Mouse (Mus musculus): ENCODE data around the gene Fam57b. TPM values are rescaled to one million over a fixed set of nuclear protein-coding genes. Genes with fewer than 3 reads are reported as not detected.

The Fam57b gene
- polyA plus RNA-seq, 1 experiment from 2014 or later = 53.2 TPM

- Histone ChIP-seq H3K4me3 (replicated peaks; ENCODE audit: low read length) (0 out of 2 replicates have a peak overlapping the region, but pooled peaks have one; percentile 50), H3K9me3 (ENCODE audit: control insufficient read depth, low read length) (no peaks in the 10 kb centered on the region), H3K36me3 (replicated peaks; ENCODE audit: control insufficient read depth, insufficient read depth) (peaks cover 63% of the 10 kb centered on the region), H3K4me2 (replicated peaks) (peak overlapping the region; percentile 84), H3K9ac (peak overlapping the region; percentile 59; the same call in 1 of the 2 replicates), H3K27me3 (ENCODE audit: control insufficient read depth, insufficient read depth, low read length) (no peaks in the 10 kb centered on the region), H3K4me1 (replicated peaks; ENCODE audit: control insufficient read depth, insufficient read depth, low read length) (peaks cover 24% of the 10 kb centered on the region), H3K27ac (no peak overlapping the region)
- 59% methylated on average over 6 of the region's 6 CpGs for WGBS
- ATAC-seq (ENCODE audit: low FRiP score) = no peak
- DNase-seq (ENCODE audit: low spot score) = no peak
These were observed 66.3 kb downstream of the Fam57b start for GRCm38 (mm10) chr7:126863791-126864190.

GRCm38 (mm10) chr7:126867534-126867933, 70.1 kb downstream of the Fam57b start:
- Histone ChIP-seq H3K9ac (no peak overlapping the region), H3K27me3 (ENCODE audit: control insufficient read depth, insufficient read depth, low read length) (no peaks in the 10 kb centered on the region), H3K4me3 (replicated peaks; ENCODE audit: low read length) (no peak overlapping the region), H3K4me2 (replicated peaks) (no peak overlapping the region), H3K27ac (no peak overlapping the region), H3K36me3 (replicated peaks; ENCODE audit: control insufficient read depth, insufficient read depth) (peaks cover 87% of the 10 kb centered on the region), H3K4me1 (replicated peaks; ENCODE audit: control insufficient read depth, insufficient read depth, low read length) (peaks cover 15% of the 10 kb centered on the region), H3K9me3 (ENCODE audit: control insufficient read depth, low read length) (no peaks in the 10 kb centered on the region)
- ATAC-seq (ENCODE audit: low FRiP score) (no peak), DNase-seq (ENCODE audit: low spot score) (no peak)
- WGBS = 91% methylated on average over 2 of the region's 2 CpGs

GRCm38 (mm10) chr7:126868003-126868402, 70.5 kb downstream of the Fam57b start:
- WGBS = 89% methylated on average over 12 of the region's 12 CpGs
- Histone ChIP-seq H3K36me3 (replicated peaks; ENCODE audit: control insufficient read depth, insufficient read depth) (peaks cover 92% of the 10 kb centered on the region), H3K4me2 (replicated peaks) (no peak overlapping the region), H3K9me3 (ENCODE audit: control insufficient read depth, low read length) (no peaks in the 10 kb centered on the region), H3K9ac (no peak overlapping the region), H3K27me3 (ENCODE audit: control insufficient read depth, insufficient read depth, low read length) (no peaks in the 10 kb centered on the region), H3K4me3 (replicated peaks; ENCODE audit: low read length) (no peak overlapping the region), H3K27ac (no peak overlapping the region), H3K4me1 (replicated peaks; ENCODE audit: control insufficient read depth, insufficient read depth, low read length) (peaks cover 10% of the 10 kb centered on the region)
- ATAC-seq (ENCODE audit: low FRiP score) = no peak
- no peak for DNase-seq (ENCODE audit: low spot score)

- DNase-seq (ENCODE audit: low spot score) = no peak
- H3K27me3 ChIP-seq (ENCODE audit: control insufficient read depth, insufficient read depth, low read length) = no peaks in the 10 kb centered on the region
- 93% methylated on average over 23 of the region's 23 CpGs for WGBS
- ATAC-seq (ENCODE audit: low FRiP score) = no peak
- H3K36me3 ChIP-seq (replicated peaks; ENCODE audit: control insufficient read depth, insufficient read depth) = peaks cover 100% of the 10 kb centered on the region
- no peak overlapping the region for H3K27ac ChIP-seq
- H3K9me3 ChIP-seq (ENCODE audit: control insufficient read depth, low read length) = no peaks in the 10 kb centered on the region
- no peak overlapping the region for H3K4me2 ChIP-seq (replicated peaks)
- H3K4me3 ChIP-seq (replicated peaks; ENCODE audit: low read length) = no peak overlapping the region
- no peaks in the 10 kb centered on the region for H3K4me1 ChIP-seq (replicated peaks; ENCODE audit: control insufficient read depth, insufficient read depth, low read length)
- no peak overlapping the region for H3K9ac ChIP-seq
These were observed 72.5 kb downstream of the Fam57b start for GRCm38 (mm10) chr7:126869780-126870519.

GRCm38 (mm10) chr7:126870520-126870891, 73.0 kb downstream of the Fam57b start:
- H3K9me3 ChIP-seq (ENCODE audit: control insufficient read depth, low read length) = no peaks in the 10 kb centered on the region
- H3K27ac ChIP-seq = no peak overlapping the region
- DNase-seq (ENCODE audit: low spot score) (no peak), ATAC-seq (ENCODE audit: low FRiP score) (no peak)
- H3K27me3 ChIP-seq (ENCODE audit: control insufficient read depth, insufficient read depth, low read length) = no peaks in the 10 kb centered on the region
- peaks cover 100% of the 10 kb centered on the region for H3K36me3 ChIP-seq (replicated peaks; ENCODE audit: control insufficient read depth, insufficient read depth)
- H3K4me1 ChIP-seq (replicated peaks; ENCODE audit: control insufficient read depth, insufficient read depth, low read length) = no peaks in the 10 kb centered on the region
- H3K4me3 ChIP-seq (replicated peaks; ENCODE audit: low read length) = no peak overlapping the region
- 93% methylated on average over 2 of the region's 2 CpGs for WGBS
- no peak overlapping the region for H3K9ac ChIP-seq
- no peak overlapping the region for H3K4me2 ChIP-seq (replicated peaks)

GRCm38 (mm10) chr7:126877239-126877638, 79.8 kb downstream of the Fam57b start:
- no peak overlapping the region for H3K4me3 ChIP-seq (replicated peaks; ENCODE audit: low read length)
- no peak overlapping the region for H3K27ac ChIP-seq
- H3K27me3 ChIP-seq (ENCODE audit: control insufficient read depth, insufficient read depth, low read length) = no peaks in the 10 kb centered on the region
- no peak overlapping the region for H3K9ac ChIP-seq
- H3K9me3 ChIP-seq (ENCODE audit: control insufficient read depth, low read length) = no peaks in the 10 kb centered on the region
- peaks cover 79% of the 10 kb centered on the region for H3K36me3 ChIP-seq (replicated peaks; ENCODE audit: control insufficient read depth, insufficient read depth)
- H3K4me1 ChIP-seq (replicated peaks; ENCODE audit: control insufficient read depth, insufficient read depth, low read length) = peaks cover 13% of the 10 kb centered on the region
- no peak overlapping the region for H3K4me2 ChIP-seq (replicated peaks)
- ATAC-seq (ENCODE audit: low FRiP score) (no peak), DNase-seq (ENCODE audit: low spot score) (no peak)
- 96% methylated on average over 1 of the region's 1 CpGs for WGBS

Other genes with a start within 250 kb of the Fam57b start
- 162 and 165 TPM in 2 replicates for gene Eif3c, start 231.3 kb upstream of the Fam57b start, polyA plus RNA-seq (2014; fragmentation: Nextera tagmentation; extraction: Ambion mirVana)
- gene Apobr, start 212.7 kb upstream of the Fam57b start, polyA plus RNA-seq (2014; fragmentation: Nextera tagmentation; extraction: Ambion mirVana) = 0.26 and 0.36 TPM in 2 replicates
- 24.7 and 24.8 TPM in 2 replicates for gene Cln3, start 211.9 kb upstream of the Fam57b start, polyA plus RNA-seq (2014; fragmentation: Nextera tagmentation; extraction: Ambion mirVana)
- gene Il27, start 202.7 kb upstream of the Fam57b start, polyA plus RNA-seq (2014; fragmentation: Nextera tagmentation; extraction: Ambion mirVana) = not detected in 2 replicates
- gene Nupr1, start 166.8 kb upstream of the Fam57b start, polyA plus RNA-seq (2014; fragmentation: Nextera tagmentation; extraction: Ambion mirVana) = 11.4 and 12.4 TPM in 2 replicates
- gene Sgf29, start 148.4 kb upstream of the Fam57b start, polyA plus RNA-seq (2014; fragmentation: Nextera tagmentation; extraction: Ambion mirVana) = 58.0 and 61.1 TPM in 2 replicates
- gene Sult1a1, start 121.2 kb upstream of the Fam57b start, polyA plus RNA-seq (2014; fragmentation: Nextera tagmentation; extraction: Ambion mirVana) = 2.5 and 5.3 TPM in 2 replicates
- gene Bola2, start 102.3 kb upstream of the Fam57b start, polyA plus RNA-seq (2014; fragmentation: Nextera tagmentation; extraction: Ambion mirVana) = 124 and 159 TPM in 2 replicates
- 10.7 and 10.9 TPM in 2 replicates for gene Slx1b, start 101.9 kb upstream of the Fam57b start, polyA plus RNA-seq (2014; fragmentation: Nextera tagmentation; extraction: Ambion mirVana)
- gene Coro1a, start 89.9 kb upstream of the Fam57b start, polyA plus RNA-seq (2014; fragmentation: Nextera tagmentation; extraction: Ambion mirVana) = 82.2 and 99.7 TPM in 2 replicates
- 96.5 and 97.0 TPM in 2 replicates for gene Mapk3, start 38.1 kb upstream of the Fam57b start, polyA plus RNA-seq (2014; fragmentation: Nextera tagmentation; extraction: Ambion mirVana)
- 1.0 and 1.8 TPM in 2 replicates for gene Gdpd3, start 31.3 kb upstream of the Fam57b start, polyA plus RNA-seq (2014; fragmentation: Nextera tagmentation; extraction: Ambion mirVana)
- gene Ypel3, start 20.7 kb upstream of the Fam57b start, polyA plus RNA-seq (2014; fragmentation: Nextera tagmentation; extraction: Ambion mirVana) = 206 and 218 TPM in 2 replicates
- 0.21 and 0.26 TPM in 2 replicates for gene Tbx6, start 16.2 kb upstream of the Fam57b start, polyA plus RNA-seq (2014; fragmentation: Nextera tagmentation; extraction: Ambion mirVana)
- gene Ppp4c, start 5.2 kb upstream of the Fam57b start, polyA plus RNA-seq (2014; fragmentation: Nextera tagmentation; extraction: Ambion mirVana) = 177 and 182 TPM in 2 replicates
- gene 4930451I11Rik, start 34.0 kb downstream of the Fam57b start, polyA plus RNA-seq (2014; fragmentation: Nextera tagmentation; extraction: Ambion mirVana) = 0.74 TPM in 1 of 2 replicates, not detected in the other
- 16.5 and 25.7 TPM in 2 replicates for gene Doc2a, start 49.7 kb downstream of the Fam57b start, polyA plus RNA-seq (2014; fragmentation: Nextera tagmentation; extraction: Ambion mirVana)
- 10.1 and 11.1 TPM in 2 replicates for gene Hirip3, start 64.3 kb downstream of the Fam57b start, polyA plus RNA-seq (2014; fragmentation: Nextera tagmentation; extraction: Ambion mirVana)
- 93.7 and 95.3 TPM in 2 replicates for gene Ino80e, start 64.7 kb downstream of the Fam57b start, polyA plus RNA-seq (2014; fragmentation: Nextera tagmentation; extraction: Ambion mirVana)
- gene Taok2, start 87.0 kb downstream of the Fam57b start, polyA plus RNA-seq (2014; fragmentation: Nextera tagmentation; extraction: Ambion mirVana) = 36.4 and 37.2 TPM in 2 replicates
- 28.0 and 29.3 TPM in 2 replicates for gene Tmem219, start 125.2 kb downstream of the Fam57b start, polyA plus RNA-seq (2014; fragmentation: Nextera tagmentation; extraction: Ambion mirVana)
- 102 and 104 TPM in 2 replicates for gene Kctd13, start 131.2 kb downstream of the Fam57b start, polyA plus RNA-seq (2014; fragmentation: Nextera tagmentation; extraction: Ambion mirVana)
- gene Asphd1, start 151.9 kb downstream of the Fam57b start, polyA plus RNA-seq (2014; fragmentation: Nextera tagmentation; extraction: Ambion mirVana) = 8.0 and 10.9 TPM in 2 replicates
- 68.9 and 70.1 TPM in 2 replicates for gene Sez6l2, start 152.9 kb downstream of the Fam57b start, polyA plus RNA-seq (2014; fragmentation: Nextera tagmentation; extraction: Ambion mirVana)
- gene Cdipt, start 178.2 kb downstream of the Fam57b start, polyA plus RNA-seq (2014; fragmentation: Nextera tagmentation; extraction: Ambion mirVana) = 110 and 118 TPM in 2 replicates
- gene Cdiptos, start 178.4 kb downstream of the Fam57b start, polyA plus RNA-seq (2014; fragmentation: Nextera tagmentation; extraction: Ambion mirVana) = 0.98 and 1.0 TPM in 2 replicates
- 3.4 and 4.0 TPM in 2 replicates for gene Mvp, start 217.0 kb downstream of the Fam57b start, polyA plus RNA-seq (2014; fragmentation: Nextera tagmentation; extraction: Ambion mirVana)
- gene Pagr1b, start 218.8 kb downstream of the Fam57b start, polyA plus RNA-seq (2014; fragmentation: Nextera tagmentation; extraction: Ambion mirVana) = 0.70 TPM in 1 of 2 replicates, not detected in the other
- gene Pagr1a, start 219.7 kb downstream of the Fam57b start, polyA plus RNA-seq (2014; fragmentation: Nextera tagmentation; extraction: Ambion mirVana) = 31.5 and 38.6 TPM in 2 replicates
- gene Gm42742, start 223.4 kb downstream of the Fam57b start, polyA plus RNA-seq (2014; fragmentation: Nextera tagmentation; extraction: Ambion mirVana) = 51.9 and 52.3 TPM in 2 replicates
- 46.7 and 57.0 TPM in 2 replicates for gene Prrt2, start 223.5 kb downstream of the Fam57b start, polyA plus RNA-seq (2014; fragmentation: Nextera tagmentation; extraction: Ambion mirVana)
- 68.6 and 73.1 TPM in 2 replicates for gene Maz, start 229.4 kb downstream of the Fam57b start, polyA plus RNA-seq (2014; fragmentation: Nextera tagmentation; extraction: Ambion mirVana)
- gene Kif22, start 244.8 kb downstream of the Fam57b start, polyA plus RNA-seq (2014; fragmentation: Nextera tagmentation; extraction: Ambion mirVana) = 20.3 and 24.6 TPM in 2 replicates

All from hindbrain, embryonic 14.5 days (tissue).